Mouse (Mus musculus) colon, adult 2 months (tissue): Measurements from ENCODE around the gene Krt35. TPM values are rescaled to one million over a fixed set of nuclear protein-coding genes. Genes with fewer than 3 reads are reported as not detected.

Experiments used
- polyA plus RNA-seq: library from polyadenylated mRNA; depleted of rRNA; stranded (reverse); fragments of >200 nt; gene quantifications from 2 replicates; pipeline ENCODE4 v1.2.3, GENCODE M21; 2012; rRNA removed

Krt35 gene
- polyA plus RNA-seq = not detected in 2 replicates

GRCm38 (mm10) chr11:100096141-100096540 lies at the start of gene Krt35:
Gene Krt35 (minus strand): TSS chr11:100096241.

GRCm38 (mm10) chr11:100135731-100136130 lies 39.7 kb upstream of the Krt35 start, which contains the start of gene Krt15:
Gene Krt15 (minus strand): TSS chr11:100135928.

GRCm38 (mm10) chr11:100121466-100121865 lies 25.4 kb upstream of the Krt35 start, which contains the start of gene Krt13:
Gene Krt13 (minus strand): TSS chr11:100121566.

GRCm38 (mm10) chr11:100105576-100106122 lies 9.6 kb upstream of the Krt35 start, which contains the start of gene Krt36:
Gene Krt36 (minus strand): TSS chr11:100105626.

GRCm38 (mm10) chr11:100087861-100088260 lies 8.2 kb downstream of the Krt35 start, which contains the start of gene Krt32:
Gene Krt32 (minus strand): TSS chr11:100088226.

GRCm38 (mm10) chr11:100050451-100050850 lies 45.6 kb downstream of the Krt35 start, which contains the start of gene Krt31:
Gene Krt31 (minus strand): TSS chr11:100050551.

Other genes starting within 250 kb of the Krt35 start
- 0.13 TPM in 1 of 2 replicates, not detected in the other for gene Krtap4-16, start 244.6 kb downstream of the Krt35 start, polyA plus RNA-seq
- not detected in 2 replicates for gene Gm11568, start 238.3 kb downstream of the Krt35 start, polyA plus RNA-seq
- not detected in 2 replicates for gene Gm11559, start 231.8 kb downstream of the Krt35 start, polyA plus RNA-seq
- gene Krtap9-1, start 222.9 kb downstream of the Krt35 start, polyA plus RNA-seq = not detected in 2 replicates
- gene Gm11567, start 217.1 kb downstream of the Krt35 start, polyA plus RNA-seq = not detected in 2 replicates
- gene Krtap31-1, start 188.3 kb downstream of the Krt35 start, polyA plus RNA-seq = not detected in 2 replicates
- not detected in 2 replicates for gene Gm11565, start 181.5 kb downstream of the Krt35 start, polyA plus RNA-seq
- not detected in 2 replicates for gene Krtap31-2, start 159.9 kb downstream of the Krt35 start, polyA plus RNA-seq
- gene Krtap9-5, start 147.8 kb downstream of the Krt35 start, polyA plus RNA-seq = not detected in 2 replicates
- not detected in 2 replicates for gene Krtap29-1, start 117.2 kb downstream of the Krt35 start, polyA plus RNA-seq
- gene Krtap16-1, start 109.6 kb downstream of the Krt35 start, polyA plus RNA-seq = not detected in 2 replicates
- gene Krtap17-1, start 102.2 kb downstream of the Krt35 start, polyA plus RNA-seq = 0.32 TPM in 1 of 2 replicates, not detected in the other
- gene Krt33a, start 80.0 kb downstream of the Krt35 start, polyA plus RNA-seq = not detected in 2 replicates
- gene Krt33b, start 66.4 kb downstream of the Krt35 start, polyA plus RNA-seq = not detected in 2 replicates
- not detected in 2 replicates for gene Krt34, start 54.7 kb downstream of the Krt35 start, polyA plus RNA-seq
- gene Krt31, start 45.7 kb downstream of the Krt35 start, polyA plus RNA-seq = not detected in 2 replicates
- gene Krt32, start 8.0 kb downstream of the Krt35 start, polyA plus RNA-seq = not detected in 2 replicates
- gene Krt36, start 9.4 kb upstream of the Krt35 start, polyA plus RNA-seq = 0.98 and 1.9 TPM in 2 replicates
- gene Krt13, start 25.3 kb upstream of the Krt35 start, polyA plus RNA-seq = 0.08 and 0.31 TPM in 2 replicates
- 0.41 and 0.70 TPM in 2 replicates for gene Krt15, start 39.7 kb upstream of the Krt35 start, polyA plus RNA-seq
- gene Krt19, start 52.4 kb upstream of the Krt35 start, polyA plus RNA-seq = 4,854 and 4,867 TPM in 2 replicates
- gene Krt9, start 97.0 kb upstream of the Krt35 start, polyA plus RNA-seq = not detected in 2 replicates
- 1.2 and 1.8 TPM in 2 replicates for gene Krt14, start 111.3 kb upstream of the Krt35 start, polyA plus RNA-seq
- 0.43 TPM in 1 of 2 replicates, not detected in the other for gene Krt16, start 152.7 kb upstream of the Krt35 start, polyA plus RNA-seq
- gene Krt17, start 164.8 kb upstream of the Krt35 start, polyA plus RNA-seq = 15.9 and 16.8 TPM in 2 replicates
- gene Krt42, start 173.6 kb upstream of the Krt35 start, polyA plus RNA-seq = 0.14 TPM in 1 of 2 replicates, not detected in the other
- 95.0 and 110 TPM in 2 replicates for gene Eif1, start 223.6 kb upstream of the Krt35 start, polyA plus RNA-seq
- gene Gast, start 238.2 kb upstream of the Krt35 start, polyA plus RNA-seq = not detected in 2 replicates